Mouse (Mus musculus) kidney, embryonic 16.5 days (tissue): ENCODE results near the gene C1qa. TPM values are rescaled to one million over a fixed set of nuclear protein-coding genes. Genes with fewer than 3 reads are reported as not detected.

Experiments
- ATAC-seq: fragments of 200-750 bp; cut with Nextera tagmentation; 2 replicates; pipeline ENCODE4 v1.8.0; 2017; ENCODE audit warnings: moderate TSS enrichment; ENCODE audit not compliant: low FRiP score, low TSS enrichment
- H3K27ac ChIP-seq: fragments of 300-500 bp; sonication (generic); 2 replicates; pipeline ENCODE4 v1.5.1; 2014; ENCODE audit warnings: low read length
- H3K27me3 ChIP-seq: fragments of 300-500 bp; sonication (generic); 2 replicates; pipeline ENCODE4 v1.6.1; 2014; ENCODE audit warnings: low read length, control low read depth, mixed read lengths; ENCODE audit not compliant: insufficient read depth
- H3K36me3 ChIP-seq: fragments of 300-500 bp; sonication (generic); 2 replicates; pipeline ENCODE4 v1.6.1; 2014; ENCODE audit warnings: low read length, control low read depth, mixed read lengths; ENCODE audit not compliant: insufficient read depth
- H3K4me1 ChIP-seq: fragments of 300-500 bp; sonication (generic); 2 replicates; pipeline ENCODE4 v1.6.1; 2014; ENCODE audit warnings: low read length, control low read depth, mixed read lengths; ENCODE audit not compliant: insufficient read depth
- H3K4me2 ChIP-seq: fragments of 300-500 bp; sonication (generic); replicated peaks from 2 replicates; pipeline ENCODE4 v1.6.1; 2014; ENCODE audit warnings: low read depth, low read length
- H3K4me3 ChIP-seq: fragments of 300-500 bp; sonication (generic); 2 replicates; pipeline ENCODE4 v1.5.1; 2014; ENCODE audit warnings: mild to moderate bottlenecking, low read length
- H3K9ac ChIP-seq: fragments of 300-500 bp; sonication (generic); replicated peaks from 2 replicates; pipeline ENCODE4 v1.6.1; 2014; ENCODE audit warnings: low read length
- H3K9me3 ChIP-seq: fragments of 300-500 bp; sonication (generic); 2 replicates; pipeline ENCODE4 v1.6.1; 2016; ENCODE audit warnings: low read length, control low read depth
- WGBS: fragments of 180-500 bp; shearing (Covaris S2); extraction: QIAGEN DNeasy Blood & Tissue Kit; methylation state at CpG from one replicate; pipeline ENCODE4 v1.1.7; 2014; 5-methylcytosine and 5-hydroxymethylcytosine counted together
- polyA plus RNA-seq: library from polyadenylated mRNA; unstranded; fragments of >200 nt; fragmentation: Nextera tagmentation; extraction: Ambion mirVana; gene quantifications from 2 replicates; pipeline ENCODE4 v1.2.1, GENCODE M21; 2015

C1qa gene
- polyA plus RNA-seq, 1 experiment from 2014 or later = 26.4 TPM

DNA sequence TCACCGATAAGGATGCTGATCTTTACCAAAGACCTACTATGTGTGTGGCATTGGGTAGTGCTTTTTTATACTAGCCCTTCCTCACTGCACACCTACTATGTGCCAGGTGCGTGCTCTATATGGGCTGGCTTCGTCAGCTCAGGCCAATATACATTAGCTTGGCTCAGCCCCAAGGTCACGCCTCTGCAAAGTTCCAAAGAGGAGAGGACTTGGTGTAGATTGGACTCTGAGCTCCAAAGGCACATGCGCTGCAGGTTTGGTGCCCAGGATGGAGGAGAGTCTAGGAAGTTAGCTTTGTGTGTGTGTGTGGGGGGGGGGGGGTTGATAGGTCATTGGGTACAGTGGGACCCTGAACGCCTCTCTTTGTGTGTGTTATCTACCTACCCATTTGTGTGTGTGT is 30.2 kb downstream of the C1qa start:
- H3K36me3 ChIP-seq = no peaks in the 10 kb centered on the region
- 76% methylated on average over 6 of the region's 6 CpGs for WGBS
- H3K4me3 ChIP-seq = no peak overlapping the region
- H3K9ac ChIP-seq = no peak overlapping the region
- peaks cover 9% of the 10 kb centered on the region; the same call in 1 of the 2 replicates for H3K4me1 ChIP-seq
- H3K4me2 ChIP-seq = no peak overlapping the region
- no peaks in the 10 kb centered on the region for H3K9me3 ChIP-seq
- ATAC-seq = no peak; the same call in 1 of the 2 replicates
- no peak overlapping the region for H3K27ac ChIP-seq
- no peaks in the 10 kb centered on the region for H3K27me3 ChIP-seq

DNA sequence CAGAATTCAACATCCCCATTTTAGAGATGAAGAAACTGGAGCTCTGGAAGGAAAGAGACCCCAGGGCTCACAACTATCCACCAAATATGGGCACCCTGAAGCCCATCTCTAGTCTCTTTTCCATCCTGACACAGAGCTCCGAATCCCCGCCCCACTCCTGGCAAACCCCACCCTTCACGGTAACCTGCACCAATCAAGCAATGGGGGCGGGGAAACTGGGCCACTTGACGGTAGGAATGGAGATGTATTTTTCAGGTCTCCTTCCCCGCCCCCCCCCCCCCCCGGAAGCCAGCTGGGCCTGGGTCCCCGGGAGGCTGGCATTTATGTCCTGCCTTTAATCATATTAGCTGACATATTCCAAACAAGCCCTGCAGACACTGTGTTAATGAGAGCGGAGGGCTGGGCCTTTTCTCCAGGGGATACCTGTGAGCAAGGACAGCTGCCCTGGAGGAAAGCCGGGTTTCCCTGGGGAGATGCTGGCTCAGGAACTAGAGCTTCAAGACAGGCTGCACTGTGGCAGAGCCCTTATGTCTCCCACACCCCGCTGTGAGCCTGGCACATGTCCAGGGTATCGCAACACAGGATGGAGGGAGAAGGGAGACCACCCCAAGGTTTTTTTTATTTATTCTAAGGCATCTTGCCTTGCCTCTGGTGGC is 30.8 kb downstream of the C1qa start:
- Histone ChIP-seq H3K4me1 (peaks cover 9% of the 10 kb centered on the region; the same call in 1 of the 2 replicates), H3K27ac (no peak overlapping the region), H3K9ac (no peak overlapping the region), H3K4me3 (no peak overlapping the region), H3K36me3 (no peaks in the 10 kb centered on the region), H3K4me2 (0 out of 2 replicates have a peak overlapping the region, but pooled peaks have one; percentile 5), H3K9me3 (no peaks in the 10 kb centered on the region), H3K27me3 (no peaks in the 10 kb centered on the region)
- no peak for ATAC-seq
- 11% methylated on average over 11 of the region's 12 CpGs for WGBS

DNA sequence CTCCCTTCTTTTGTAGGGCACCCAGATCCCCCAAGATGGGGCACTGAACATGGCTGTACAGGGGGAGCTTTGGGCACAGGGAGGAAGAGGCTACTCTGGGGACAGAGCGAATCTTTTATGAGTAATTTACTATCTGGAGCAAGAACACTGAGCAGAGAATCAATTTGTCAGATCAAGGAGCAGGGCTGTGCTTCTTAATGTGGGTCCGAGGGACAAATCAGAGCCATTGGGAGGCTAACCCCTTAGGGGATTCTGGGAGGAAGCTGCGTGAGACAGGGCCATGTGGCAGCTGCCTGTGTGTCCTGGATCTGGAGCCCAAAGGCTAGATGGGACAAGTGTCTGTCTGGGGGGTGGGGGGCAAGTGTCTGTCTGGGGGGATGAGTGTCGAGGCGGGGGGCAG is 33.1 kb downstream of the C1qa start:
- Histone ChIP-seq H3K9me3 (no peaks in the 10 kb centered on the region), H3K4me3 (no peak overlapping the region), H3K4me1 (peaks cover 13% of the 10 kb centered on the region; the same call in 1 of the 2 replicates), H3K27ac (no peak overlapping the region), H3K4me2 (no peak overlapping the region), H3K27me3 (no peaks in the 10 kb centered on the region; the same call in 1 of the 2 replicates), H3K36me3 (no peaks in the 10 kb centered on the region), H3K9ac (no peak overlapping the region)
- ATAC-seq = no peak
- 68% methylated on average over 5 of the region's 5 CpGs for WGBS

DNA sequence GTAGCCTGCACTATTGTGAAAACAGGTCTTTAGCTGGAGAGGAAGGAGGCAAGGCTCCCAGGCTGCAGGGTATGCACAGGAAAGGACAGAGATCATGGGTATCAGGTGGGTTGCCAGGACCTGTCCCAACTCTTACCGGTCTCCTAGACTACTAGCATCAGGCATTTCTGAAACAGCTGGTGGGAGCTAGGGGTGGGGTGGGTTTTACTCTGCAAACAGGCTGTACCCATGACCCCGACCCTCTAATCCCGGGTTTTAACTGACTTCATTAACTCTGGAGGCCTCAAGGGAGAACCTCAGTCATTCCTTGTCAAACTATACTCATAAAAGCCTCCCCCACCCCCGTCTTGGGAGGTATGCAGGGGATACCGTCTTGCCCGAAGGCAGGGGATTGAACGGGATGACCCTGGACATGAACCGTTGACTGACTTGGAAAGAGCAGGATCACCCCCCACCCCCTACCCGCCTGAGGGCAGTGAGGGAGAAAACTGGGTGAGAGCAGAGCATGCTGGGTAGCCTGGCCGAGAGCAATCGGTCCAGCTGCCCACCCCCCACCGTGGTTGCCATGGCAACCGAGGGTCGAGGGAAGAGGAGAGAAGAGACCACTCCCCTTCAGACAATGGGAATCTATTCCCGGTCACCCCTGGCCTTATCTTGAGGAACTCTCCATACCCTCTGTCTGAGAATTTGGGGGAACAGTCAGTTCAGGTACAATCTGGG is 33.7 kb downstream of the C1qa start:
- Histone ChIP-seq H3K9me3 (no peaks in the 10 kb centered on the region), H3K36me3 (no peaks in the 10 kb centered on the region), H3K27ac (no peak overlapping the region), H3K9ac (no peak overlapping the region), H3K4me3 (no peak overlapping the region), H3K4me1 (peaks cover 13% of the 10 kb centered on the region; the same call in 1 of the 2 replicates), H3K4me2 (no peak overlapping the region), H3K27me3 (no peaks in the 10 kb centered on the region; the same call in 1 of the 2 replicates)
- WGBS = 8% methylated on average over 15 of the region's 15 CpGs
- no peak for ATAC-seq

DNA sequence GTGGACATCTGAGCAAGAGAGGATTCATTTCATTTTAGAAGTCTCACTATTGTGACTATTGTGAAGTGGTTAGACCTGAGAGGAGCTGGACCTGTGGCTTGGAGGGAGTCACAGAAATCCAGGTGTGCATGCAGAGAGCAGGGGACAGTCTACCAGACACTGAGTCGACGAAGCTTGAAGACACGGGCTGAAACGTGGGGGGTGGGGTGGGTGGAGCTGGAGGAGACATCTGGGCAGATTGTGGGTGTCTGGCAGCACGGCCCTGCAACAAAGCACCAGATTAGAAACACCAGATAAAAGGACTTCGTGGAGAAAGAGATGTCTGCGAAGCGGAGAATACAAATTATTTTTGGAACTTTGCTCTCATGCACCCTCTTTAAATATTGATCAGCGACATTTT is 35.1 kb downstream of the C1qa start:
- ATAC-seq = no peak
- Histone ChIP-seq H3K4me3 (no peak overlapping the region), H3K27me3 (no peaks in the 10 kb centered on the region; the same call in 1 of the 2 replicates), H3K36me3 (no peaks in the 10 kb centered on the region), H3K9me3 (no peaks in the 10 kb centered on the region), H3K4me1 (peaks cover 13% of the 10 kb centered on the region; the same call in 1 of the 2 replicates), H3K4me2 (no peak overlapping the region), H3K27ac (no peak overlapping the region), H3K9ac (no peak overlapping the region)
- 36% methylated on average over 9 of the region's 9 CpGs for WGBS

DNA sequence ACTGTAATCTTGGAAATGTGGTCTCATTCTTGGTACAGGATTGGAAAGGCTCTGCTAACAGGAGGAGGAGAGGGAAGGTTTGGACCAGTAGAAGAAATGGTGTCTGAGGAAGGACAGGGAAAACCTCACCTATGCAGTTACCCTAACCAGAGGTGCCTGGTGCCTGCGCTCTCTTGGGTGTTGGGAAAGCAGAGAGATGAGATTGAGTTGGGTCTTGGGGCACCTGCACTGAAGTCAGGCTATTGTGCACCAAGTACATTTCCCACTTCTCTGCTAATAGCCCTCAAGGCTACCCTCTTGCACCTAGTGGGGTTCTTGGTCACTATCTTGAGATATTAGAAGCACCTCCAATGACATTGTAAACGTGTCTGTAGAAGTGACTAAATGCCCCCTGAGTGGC is 36.2 kb downstream of the C1qa start:
- no peaks in the 10 kb centered on the region for H3K36me3 ChIP-seq

DNA sequence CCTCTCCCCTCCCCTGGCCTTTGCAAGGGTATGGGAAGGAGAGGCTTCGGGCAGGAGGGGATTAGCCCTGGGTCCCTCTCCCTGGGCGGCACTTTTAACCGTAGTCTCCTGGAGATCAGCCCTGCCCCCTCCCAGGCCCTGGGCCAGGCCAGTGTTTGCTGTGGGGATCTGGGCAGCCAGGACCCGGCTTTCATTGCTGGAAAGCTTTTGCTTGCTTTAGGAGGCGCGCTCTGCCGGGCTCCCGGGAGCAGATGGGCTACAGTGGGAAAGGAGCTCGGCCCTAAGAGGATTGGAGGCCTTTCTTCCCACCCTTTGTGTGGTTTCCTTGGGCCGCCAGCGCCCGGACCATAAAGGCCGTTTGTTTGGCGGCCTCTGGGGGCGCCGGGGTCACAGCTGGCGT is 36.8 kb downstream of the C1qa start:
- no peak overlapping the region for H3K27ac ChIP-seq
- no peak overlapping the region for H3K4me2 ChIP-seq

More for the DNA sequence above, 36.2 kb downstream of the C1qa start:
- no peak overlapping the region for H3K4me3 ChIP-seq
- 69% methylated on average over 2 of the region's 2 CpGs for WGBS
- ATAC-seq = no peak
- no peak overlapping the region for H3K9ac ChIP-seq
- no peak overlapping the region for H3K4me2 ChIP-seq
- H3K4me1 ChIP-seq = peaks cover 9% of the 10 kb centered on the region; the same call in 1 of the 2 replicates
- no peak overlapping the region for H3K27ac ChIP-seq
- H3K9me3 ChIP-seq = no peaks in the 10 kb centered on the region
- no peaks in the 10 kb centered on the region; the same call in 1 of the 2 replicates for H3K27me3 ChIP-seq

DNA sequence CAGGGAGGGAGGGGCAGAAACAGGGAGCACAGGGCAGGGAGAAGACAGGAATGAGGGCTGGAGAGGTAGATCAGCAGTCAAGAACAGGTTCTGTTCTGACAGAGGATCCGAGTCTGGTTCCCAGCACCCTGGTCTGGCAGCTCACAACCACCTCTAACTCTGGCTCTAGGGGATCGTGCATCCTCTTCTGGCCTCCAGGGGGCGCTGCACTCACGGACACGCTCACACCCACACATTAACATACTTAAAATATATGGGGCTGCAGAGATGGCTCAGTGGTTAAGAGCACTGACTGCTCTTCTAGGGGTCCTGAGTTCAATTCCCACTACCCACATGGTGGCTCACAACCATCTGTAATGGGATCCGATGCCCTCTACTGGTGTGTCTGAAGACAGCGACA is 38.6 kb downstream of the C1qa start:
- peaks cover 6% of the 10 kb centered on the region; the same call in 1 of the 2 replicates for H3K4me1 ChIP-seq
- no peaks in the 10 kb centered on the region; the same call in 1 of the 2 replicates for H3K27me3 ChIP-seq
- no peak for ATAC-seq
- no peak overlapping the region for H3K4me2 ChIP-seq
- no peaks in the 10 kb centered on the region for H3K36me3 ChIP-seq
- H3K27ac ChIP-seq = no peak overlapping the region
- WGBS = 84% methylated on average over 7 of the region's 7 CpGs
- H3K9ac ChIP-seq = no peak overlapping the region
- H3K9me3 ChIP-seq = no peaks in the 10 kb centered on the region
- H3K4me3 ChIP-seq = no peak overlapping the region

More for the DNA sequence above, 36.8 kb downstream of the C1qa start:
- Histone ChIP-seq H3K4me3 (no peak overlapping the region), H3K27me3 (no peaks in the 10 kb centered on the region; the same call in 1 of the 2 replicates), H3K4me1 (peaks cover 9% of the 10 kb centered on the region; the same call in 1 of the 2 replicates), H3K9ac (no peak overlapping the region), H3K36me3 (no peaks in the 10 kb centered on the region), H3K9me3 (no peaks in the 10 kb centered on the region)
- no peak for ATAC-seq
- 14% methylated on average over 17 of the region's 17 CpGs for WGBS

DNA sequence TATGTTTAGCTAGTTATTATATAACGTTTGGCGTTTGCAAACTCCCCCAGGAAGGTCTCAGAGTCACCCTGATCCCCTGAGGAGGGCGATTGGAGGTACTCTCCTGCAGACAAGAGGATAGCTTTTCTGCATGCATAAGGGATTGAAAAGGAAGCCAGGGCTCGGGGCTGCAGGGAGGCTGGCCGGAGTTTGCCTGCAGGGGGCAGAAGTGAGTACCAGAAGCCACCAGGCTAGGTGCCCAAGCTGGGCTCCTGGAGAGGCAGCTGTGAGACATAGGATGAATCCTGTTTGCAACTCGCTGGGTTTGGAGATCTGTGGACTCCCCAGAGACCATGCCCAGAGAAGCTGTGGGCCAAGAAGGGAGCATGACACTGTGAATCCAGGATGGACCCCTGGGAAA is 43.5 kb downstream of the C1qa start:
- Histone ChIP-seq H3K9me3 (no peaks in the 10 kb centered on the region), H3K9ac (no peak overlapping the region), H3K27ac (no peak overlapping the region), H3K4me3 (no peak overlapping the region), H3K4me2 (no peak overlapping the region), H3K27me3 (no peaks in the 10 kb centered on the region), H3K4me1 (no peaks in the 10 kb centered on the region), H3K36me3 (no peaks in the 10 kb centered on the region)
- WGBS = 39% methylated on average over 6 of the region's 6 CpGs
- ATAC-seq = no peak

DNA sequence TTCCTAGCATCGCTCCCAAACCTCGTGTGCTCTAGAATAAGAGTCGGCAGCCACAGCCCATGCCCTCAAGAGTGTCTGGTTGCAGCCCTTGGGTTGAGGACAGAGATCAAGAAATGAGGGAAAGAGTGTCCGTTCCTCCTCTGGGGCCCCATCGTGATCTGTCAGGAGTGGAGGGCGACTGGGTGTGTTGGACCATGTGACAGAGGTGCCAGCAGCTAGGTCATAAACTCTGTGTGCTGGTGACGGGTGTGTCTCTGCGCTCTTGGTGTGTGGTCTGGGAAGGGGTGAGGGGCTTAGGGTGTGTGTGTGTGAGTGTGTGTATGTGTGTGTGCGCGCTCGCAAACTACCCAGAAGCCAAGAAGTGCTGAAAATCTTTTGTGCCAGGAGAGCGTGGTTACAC is 45.6 kb downstream of the C1qa start:
- Histone ChIP-seq H3K9ac (0 out of 2 replicates have a peak overlapping the region, but pooled peaks have one; percentile 16), H3K9me3 (no peaks in the 10 kb centered on the region)
- ATAC-seq = no peak

More for the DNA sequence above, 45.6 kb downstream of the C1qa start:
- 49% methylated on average over 12 of the region's 12 CpGs for WGBS
- H3K4me1 ChIP-seq = no peaks in the 10 kb centered on the region
- no peaks in the 10 kb centered on the region for H3K27me3 ChIP-seq
- no peak overlapping the region for H3K27ac ChIP-seq
- H3K36me3 ChIP-seq = no peaks in the 10 kb centered on the region
- no peak overlapping the region for H3K4me3 ChIP-seq
- H3K4me2 ChIP-seq = no peak overlapping the region
